Mouse (Mus musculus) left cerebral cortex, postnatal 10 days (tissue): ENCODE data around the gene Olfr223. TPM values are rescaled to one million over a fixed set of nuclear protein-coding genes. Genes with fewer than 3 reads are reported as not detected.

ENCODE experiments used
- total RNA-seq, 2 experiments: library from RNA; stranded (reverse); gene quantifications; 2 replicates each; pipeline ENCODE4 v1.2.3; 2021

Olfr223 gene
- total RNA-seq, 2 experiments from 2014 or later, result not detected

Other genes starting within 250 kb of the Olfr223 start
- not detected for gene Prss38, start 217.6 kb downstream of the Olfr223 start, total RNA-seq
- 10 to 100 TPM; 34.4 to 34.5 TPM for gene Jmjd4, start 143.2 kb downstream of the Olfr223 start, total RNA-seq
- gene Snap47, start 142.1 kb downstream of the Olfr223 start, total RNA-seq, result 100 to 1,000 TPM; 366 to 371 TPM
- 1 to 10 TPM; 4.2 to 4.7 TPM for gene Zfp867, start 120.8 kb downstream of the Olfr223 start, total RNA-seq
- gene Zkscan17, start 66.5 kb downstream of the Olfr223 start, total RNA-seq, result 10 to 100 TPM; 15.6 to 16.2 TPM
- gene Nlrp3, start 51.7 kb downstream of the Olfr223 start, total RNA-seq, result 1 to 10 TPM in 1 of 2 experiments, under 1 TPM in 1; 0.79 to 1.5 TPM
- not detected for gene Olfr222, start 17.1 kb downstream of the Olfr223 start, total RNA-seq
- 100 to 1,000 TPM; 239 to 247 TPM for gene Mprip, start 68.0 kb upstream of the Olfr223 start, total RNA-seq
- gene Pld6, start 194.4 kb upstream of the Olfr223 start, total RNA-seq, result 1 to 10 TPM; 1.2 TPM
- gene Flcn, start 216.7 kb upstream of the Olfr223 start, total RNA-seq, result 10 to 100 TPM; 34.5 to 35.6 TPM
- gene Nt5m, start 246.2 kb upstream of the Olfr223 start, total RNA-seq, result 10 to 100 TPM; 51.8 to 54.3 TPM
- gene Cops3, start 246.5 kb upstream of the Olfr223 start, total RNA-seq, result 10 to 100 TPM; 76.4 to 81.7 TPM